Mouse (Mus musculus) c-Kit-negative CD71-positive TER-119-positive erythroid progenitor cells, embryonic 14.5 days (primary cell): Measurements from ENCODE around the gene Ice1.

ENCODE experiments used
- DNase-seq: peaks from one replicate; pipeline ENCODE4 v3.0.0-alpha.2; 2013; ENCODE audit warnings: low read depth, low spot score

The Ice1 gene

GRCm38 (mm10) chr13:70637282-70637661 is at the start of gene Ice1:
Gene Ice1, minus strand, starts transcription at chr13:70637634.
- DNase-seq = peak; percentile 17

GRCm38 (mm10) chr13:70685825-70686224 is 48.4 kb upstream of the Ice1 start:
- DNase-seq = no peak

GRCm38 (mm10) chr13:70684976-70685609 is 47.7 kb upstream of the Ice1 start:
- DNase-seq = no peak

- no peak for DNase-seq
Measured at GRCm38 (mm10) chr13:70681411-70682183, 44.2 kb upstream of the Ice1 start.

- no peak for DNase-seq
Measured at GRCm38 (mm10) chr13:70680316-70680715, 42.9 kb upstream of the Ice1 start.

GRCm38 (mm10) chr13:70677689-70678088 is 40.3 kb upstream of the Ice1 start:
- DNase-seq = no peak

- no peak for DNase-seq
Measured at GRCm38 (mm10) chr13:70676243-70677183, 39.1 kb upstream of the Ice1 start.

GRCm38 (mm10) chr13:70674998-70675397 is 37.6 kb upstream of the Ice1 start:
- no peak for DNase-seq

GRCm38 (mm10) chr13:70670080-70670479 is 32.6 kb upstream of the Ice1 start:
- DNase-seq = no peak

GRCm38 (mm10) chr13:70659715-70660114 is 22.3 kb upstream of the Ice1 start:
- DNase-seq = no peak

GRCm38 (mm10) chr13:70656741-70657140 is 19.3 kb upstream of the Ice1 start:
- no peak for DNase-seq

- no peak for DNase-seq
Measured at GRCm38 (mm10) chr13:70656329-70656728, 18.9 kb upstream of the Ice1 start.

- DNase-seq = no peak
Measured at GRCm38 (mm10) chr13:70655570-70655969, 18.1 kb upstream of the Ice1 start.

GRCm38 (mm10) chr13:70654091-70654770 is 16.8 kb upstream of the Ice1 start:
- no peak for DNase-seq

- no peak for DNase-seq
Measured at GRCm38 (mm10) chr13:70653457-70653856, 16.0 kb upstream of the Ice1 start.

- no peak for DNase-seq
Measured at GRCm38 (mm10) chr13:70650011-70650436, 12.6 kb upstream of the Ice1 start.

GRCm38 (mm10) chr13:70645968-70646505 is 8.6 kb upstream of the Ice1 start:
- no peak for DNase-seq

- no peak for DNase-seq
Measured at GRCm38 (mm10) chr13:70644083-70644462, 6.6 kb upstream of the Ice1 start.

- DNase-seq = peak; percentile 26
Measured at GRCm38 (mm10) chr13:70643408-70644082, 6.1 kb upstream of the Ice1 start.

GRCm38 (mm10) chr13:70641941-70642340 is 4.5 kb upstream of the Ice1 start:
- DNase-seq = no peak

GRCm38 (mm10) chr13:70641381-70641780 is 3.9 kb upstream of the Ice1 start:
- no peak for DNase-seq
